Mouse (Mus musculus): ENCODE data around the gene Cep78.

Gene Cep78

DNA sequence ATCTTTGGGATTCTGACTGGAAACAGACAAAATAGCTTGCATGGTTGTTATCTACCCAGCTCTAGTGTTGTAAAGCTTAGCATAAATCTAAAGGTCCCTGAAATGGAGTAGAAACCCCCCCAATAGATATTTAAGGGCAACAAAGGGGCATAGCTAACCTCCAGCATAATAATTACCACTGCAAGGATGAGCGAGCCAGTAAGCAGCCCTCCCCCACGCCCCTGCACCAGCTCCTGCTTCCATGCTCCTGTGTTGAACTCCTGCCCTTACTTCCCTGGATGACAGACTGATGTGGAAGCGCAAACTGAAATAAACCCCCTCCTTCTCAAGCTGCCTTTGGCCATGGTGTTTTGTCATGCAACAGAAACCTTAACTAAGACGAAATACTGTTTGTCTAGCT lies 11.4 kb downstream of the Cep78 start:
- DNase-seq (ENCODE audit: low spot score in 2 of 2), result no peak

DNA sequence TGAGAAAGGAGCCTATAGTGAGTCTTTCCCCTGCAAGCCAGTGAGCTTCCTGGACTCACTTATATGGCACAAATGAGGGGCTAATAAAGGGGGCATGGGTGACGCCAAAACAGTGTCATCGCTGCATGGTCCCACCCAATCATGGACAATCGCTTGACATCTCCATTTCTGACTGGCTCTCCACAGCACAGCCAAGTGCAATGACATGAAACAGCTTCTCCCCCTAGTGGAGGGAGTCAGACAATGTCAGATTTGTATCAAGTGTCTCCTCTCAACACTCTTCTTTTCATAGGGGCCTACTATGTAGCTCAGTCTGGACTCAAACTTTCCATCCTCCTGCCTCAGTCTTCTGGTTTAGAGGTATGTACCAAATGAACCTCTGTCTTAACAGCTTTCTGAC lies 19.7 kb downstream of the Cep78 start:
- no peak for DNase-seq (ENCODE audit: low spot score in 2 of 2)

DNA sequence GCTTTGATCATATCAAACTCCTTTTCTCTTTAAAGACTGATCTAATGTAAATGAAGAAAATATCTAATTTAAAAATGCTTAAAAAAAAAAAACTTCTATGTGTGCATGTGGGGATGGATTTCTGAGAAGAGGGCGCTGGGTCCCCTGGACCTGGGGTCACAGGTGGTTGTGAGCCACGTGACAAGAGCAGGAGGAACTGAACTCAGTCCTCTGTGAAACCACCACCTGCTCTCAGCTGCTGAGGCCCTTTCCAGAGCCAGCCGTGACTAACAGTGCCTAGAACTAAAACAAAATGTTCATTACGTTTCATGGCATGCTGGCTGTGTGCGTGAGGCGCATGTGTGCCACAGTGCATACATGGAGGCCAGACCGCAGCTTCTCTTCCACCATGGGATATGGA lies 20.3 kb downstream of the Cep78 start:
- no peak for DNase-seq (ENCODE audit: low spot score in 2 of 2)

GRCm38 (mm10) chr19:15963011-15963695 lies 21.6 kb downstream of the Cep78 start:
- DNase-seq (ENCODE audit: low spot score in 2 of 2), result no peak

GRCm38 (mm10) chr19:15962313-15962712 lies 22.5 kb downstream of the Cep78 start:
- no peak for DNase-seq (ENCODE audit: low spot score in 2 of 2)

GRCm38 (mm10) chr19:15950225-15950624 lies 34.6 kb downstream of the Cep78 start:
- DNase-seq (ENCODE audit: low spot score in 2 of 2), result no peak

DNA sequence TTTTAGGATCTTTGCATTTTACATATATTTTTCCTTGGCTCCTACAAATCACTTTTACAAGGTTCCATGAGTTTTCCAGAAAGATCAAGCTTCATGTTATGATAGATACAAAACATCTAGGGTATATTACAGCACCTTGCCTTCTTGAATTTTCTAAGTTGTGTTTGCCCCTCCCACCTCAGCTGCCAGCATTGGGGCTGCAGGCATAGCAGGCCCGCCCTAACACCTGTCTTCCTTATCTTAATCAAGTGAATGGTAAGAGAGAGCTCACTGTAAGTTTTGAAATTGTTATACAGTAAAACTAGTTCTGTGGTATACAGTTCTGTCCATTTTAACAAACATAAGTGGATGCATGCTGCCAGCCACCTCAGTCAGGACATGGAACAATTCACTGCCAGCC lies 35.9 kb downstream of the Cep78 start:
- DNase-seq (ENCODE audit: low spot score in 2 of 2), result no peak

GRCm38 (mm10) chr19:15948426-15948825 lies 36.4 kb downstream of the Cep78 start:
- DNase-seq (ENCODE audit: low spot score in 2 of 2), result no peak

DNA sequence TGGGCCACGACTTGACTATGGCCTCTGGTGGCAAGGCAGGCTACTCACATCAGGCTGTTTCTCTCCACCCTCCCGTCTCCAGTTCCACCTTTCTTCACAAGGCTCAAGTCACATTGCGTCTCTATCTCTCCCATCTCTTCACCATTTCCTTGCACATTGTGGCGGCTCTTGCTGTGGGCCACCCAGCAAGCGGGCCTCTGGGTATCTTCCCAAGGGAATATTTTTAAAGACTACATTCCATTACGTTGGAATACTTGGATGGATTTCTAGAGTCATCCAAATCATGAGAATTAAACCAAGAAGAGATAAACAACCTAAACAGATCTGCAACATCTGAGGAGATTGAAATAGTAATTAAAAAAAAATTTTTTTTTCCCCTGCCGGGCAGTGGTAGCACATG lies 37.6 kb downstream of the Cep78 start, which contains the start of gene Psat1:
TSS of gene Psat1 (minus strand) at position 101 of the 400 bp plus-strand sequence.
- DNase-seq (ENCODE audit: low spot score in 2 of 2), result no peak

- no peak for DNase-seq (ENCODE audit: low spot score in 2 of 2)
Observed at GRCm38 (mm10) chr19:15946663-15947062, 38.1 kb downstream of the Cep78 start.

DNA sequence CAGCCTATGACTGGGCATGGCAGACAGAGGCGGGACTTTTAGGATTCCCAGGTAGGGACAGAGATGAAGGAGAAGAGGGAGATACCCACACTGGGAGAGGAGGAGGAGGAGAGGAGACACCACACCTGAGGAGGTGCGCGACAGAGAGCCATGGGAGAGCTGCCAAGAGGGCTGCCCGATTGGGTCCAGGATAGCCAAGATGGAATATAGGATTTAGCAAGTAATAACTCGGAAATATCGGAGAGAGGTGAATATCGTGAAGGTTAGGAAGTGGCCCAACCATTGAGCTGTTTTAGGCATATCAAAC lies 41.7 kb downstream of the Cep78 start:
- DNase-seq (ENCODE audit: low spot score in 2 of 2), result no peak

DNA sequence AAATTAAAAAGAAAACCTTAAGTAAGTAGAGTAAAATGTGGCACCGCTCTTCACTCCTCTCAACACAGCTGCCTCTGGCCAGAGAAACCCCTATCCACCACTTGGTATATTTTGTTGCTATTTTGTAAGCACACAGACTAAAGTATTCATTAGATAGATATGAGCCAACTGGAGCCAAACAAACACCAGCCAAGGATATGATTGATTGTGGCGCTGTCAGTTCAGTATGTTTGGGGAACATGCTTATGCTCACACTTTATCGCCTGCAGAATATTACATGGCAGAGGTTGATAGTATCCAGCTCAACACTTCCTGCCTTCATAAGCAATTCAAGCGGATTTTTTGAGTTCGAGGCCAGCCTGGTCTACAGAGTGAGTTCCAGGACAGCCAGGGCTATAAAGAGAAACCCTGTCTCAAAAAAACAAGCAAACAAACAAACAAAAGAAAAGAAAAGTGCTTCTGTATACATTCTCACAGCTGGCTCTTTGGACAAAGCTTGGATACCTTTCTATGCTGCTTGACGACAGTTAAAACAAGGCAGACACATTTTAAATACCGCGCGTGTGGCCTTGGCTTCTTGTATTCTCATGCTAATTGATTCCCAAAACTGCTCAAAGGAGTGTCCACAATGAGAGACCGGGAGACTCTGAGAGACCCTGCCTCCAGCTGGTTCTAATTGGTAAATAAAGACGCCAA lies 42.2 kb downstream of the Cep78 start:
- no peak for DNase-seq (ENCODE audit: low spot score in 2 of 2)

GRCm38 (mm10) chr19:15941399-15941798 lies 43.4 kb downstream of the Cep78 start:
- DNase-seq (ENCODE audit: low spot score in 2 of 2), result no peak

DNA sequence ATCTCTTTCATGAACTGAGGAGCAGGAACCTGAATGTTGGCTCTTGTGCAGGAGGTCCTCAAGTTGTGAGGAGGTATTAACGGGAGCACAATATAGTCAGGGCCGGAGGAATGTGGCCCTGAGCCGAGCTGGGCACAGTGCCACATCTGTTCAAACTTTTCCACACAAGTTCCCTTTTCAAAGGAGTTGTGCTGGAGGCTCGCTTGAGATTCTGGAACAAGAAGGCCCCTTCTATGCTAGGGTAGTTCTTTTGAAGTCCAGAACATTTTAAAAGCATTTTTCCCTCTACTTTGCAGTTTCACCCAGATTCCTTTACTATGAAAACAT lies 59.1 kb downstream of the Cep78 start:
- peak; percentile 61 to 65 for DNase-seq (ENCODE audit: low spot score in 2 of 2)

DNA sequence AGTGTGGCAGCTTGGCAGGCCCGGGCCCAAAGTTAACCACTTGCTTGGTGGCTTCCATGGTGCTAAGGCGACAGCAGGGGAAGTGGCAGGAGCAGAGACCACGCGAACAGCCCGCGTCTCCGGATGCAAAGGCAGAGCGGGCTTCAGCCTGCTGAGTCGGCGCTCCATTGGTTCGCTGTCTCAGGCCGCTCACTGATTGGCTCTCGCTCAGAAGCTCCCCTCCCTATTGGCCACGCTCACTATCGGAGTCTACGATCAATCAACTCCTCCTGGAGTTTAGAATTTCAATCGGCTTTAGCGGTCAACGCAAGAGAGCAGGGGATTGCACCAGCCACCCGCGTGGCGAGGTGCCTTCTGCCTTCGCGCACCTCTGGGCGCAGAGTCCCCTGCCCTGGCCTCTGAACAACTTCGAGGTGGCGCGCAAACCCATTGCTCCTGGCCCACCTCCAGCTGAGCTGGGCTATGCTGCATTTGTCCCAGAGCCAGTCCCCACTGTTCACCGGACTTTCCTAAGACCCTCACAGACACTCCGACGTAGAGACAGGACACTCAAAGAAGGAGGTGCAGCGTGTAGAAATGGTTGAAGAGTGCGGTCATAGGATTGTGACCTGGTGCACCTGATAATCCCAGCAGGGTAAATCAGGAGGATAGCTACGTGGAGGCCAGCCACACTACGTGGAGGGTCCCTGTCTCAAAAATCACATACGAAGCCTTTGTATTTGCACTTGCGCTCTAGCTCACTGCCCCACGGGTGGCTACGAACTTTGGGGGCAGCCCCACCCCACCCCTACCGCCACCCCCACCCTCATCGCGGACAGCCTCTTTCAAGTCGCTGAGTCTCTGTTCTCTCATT lies 59.7 kb downstream of the Cep78 start:
- peak; percentile 83 to 89 for DNase-seq (ENCODE audit: low spot score in 2 of 2)

DNA sequence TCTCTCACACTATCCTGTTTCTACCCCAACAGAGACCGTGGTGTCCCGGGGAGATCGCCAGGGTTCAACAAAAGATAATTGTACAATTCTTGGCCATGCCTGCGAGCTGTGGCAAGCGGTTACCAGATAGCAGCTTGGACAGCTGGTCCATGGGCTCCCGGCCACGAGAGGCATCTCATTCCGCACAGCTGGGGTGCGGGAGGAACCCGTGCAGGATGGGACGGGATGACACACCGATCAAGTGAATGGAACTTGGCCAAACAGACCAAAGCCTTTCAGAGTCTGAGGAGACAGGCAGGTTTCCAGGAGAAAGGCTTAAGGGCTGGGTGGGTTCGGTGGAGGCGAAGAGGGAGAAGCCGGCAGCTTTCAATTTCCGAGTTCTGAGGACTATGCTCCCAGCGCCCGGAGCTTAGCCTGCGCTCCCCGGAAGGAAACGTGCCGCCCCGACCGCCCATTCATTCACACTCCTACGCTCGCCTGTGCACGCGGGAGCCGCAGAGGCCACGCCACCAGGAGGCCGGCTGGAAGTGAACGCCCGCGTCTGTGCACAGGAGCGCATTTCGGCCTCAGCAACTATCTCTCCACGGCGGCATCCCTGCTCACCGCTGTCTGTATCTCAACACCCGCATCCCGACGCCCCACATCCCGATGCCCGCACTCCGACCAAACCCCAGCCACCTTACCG lies 60.5 kb downstream of the Cep78 start:
- DNase-seq (ENCODE audit: low spot score in 2 of 2), result peak; percentile 51 to 64

DNA sequence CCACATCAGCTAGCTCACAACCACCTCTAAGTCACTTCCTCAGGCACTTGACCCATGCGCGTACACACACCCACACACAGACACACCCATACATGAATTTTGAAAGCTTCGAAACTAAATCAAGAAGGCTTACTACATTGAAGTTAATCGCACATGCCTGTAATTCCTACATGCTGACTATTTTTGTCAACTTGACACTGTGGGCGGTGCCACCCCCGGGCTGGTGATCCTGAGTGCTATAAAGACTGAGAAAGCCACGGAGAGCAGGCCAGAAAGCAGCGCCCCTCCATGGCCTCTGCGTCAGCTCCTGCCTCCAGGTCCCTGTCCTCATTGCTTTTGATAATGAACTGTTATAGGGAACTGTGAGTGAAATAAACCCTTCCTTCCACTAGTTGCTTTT lies 61.4 kb downstream of the Cep78 start:
- DNase-seq (ENCODE audit: low spot score in 2 of 2), result peak in 1 of 2 experiments; percentile 10

DNA sequence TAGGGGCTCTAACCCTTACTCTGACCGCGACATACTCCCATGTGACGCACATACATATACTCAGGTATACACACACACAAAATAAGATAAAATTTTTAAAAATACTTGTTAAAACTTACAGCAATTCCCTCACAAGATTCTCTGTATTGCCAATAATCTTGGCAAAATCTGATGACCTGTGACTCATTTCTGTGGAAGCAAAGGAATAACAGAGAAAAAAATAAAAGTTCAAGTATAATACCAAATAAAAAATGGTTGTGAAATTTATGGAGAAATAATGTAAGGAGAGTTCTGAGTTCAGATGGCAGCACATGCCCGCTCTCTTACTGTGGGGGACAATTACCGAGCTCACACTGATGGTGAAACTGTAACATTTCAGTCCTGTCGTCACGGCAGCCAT lies 65.5 kb downstream of the Cep78 start:
- no peak for DNase-seq (ENCODE audit: low spot score in 2 of 2)

GRCm38 (mm10) chr19:15918111-15918510 lies 66.7 kb downstream of the Cep78 start:
- DNase-seq (ENCODE audit: low spot score in 2 of 2), result no peak

GRCm38 (mm10) chr19:15913249-15913997 lies 71.4 kb downstream of the Cep78 start:
- DNase-seq (ENCODE audit: low spot score in 2 of 2), result no peak

- no peak for DNase-seq (ENCODE audit: low spot score in 2 of 2)
Observed at GRCm38 (mm10) chr19:15911441-15911840, 73.3 kb downstream of the Cep78 start.

DNA sequence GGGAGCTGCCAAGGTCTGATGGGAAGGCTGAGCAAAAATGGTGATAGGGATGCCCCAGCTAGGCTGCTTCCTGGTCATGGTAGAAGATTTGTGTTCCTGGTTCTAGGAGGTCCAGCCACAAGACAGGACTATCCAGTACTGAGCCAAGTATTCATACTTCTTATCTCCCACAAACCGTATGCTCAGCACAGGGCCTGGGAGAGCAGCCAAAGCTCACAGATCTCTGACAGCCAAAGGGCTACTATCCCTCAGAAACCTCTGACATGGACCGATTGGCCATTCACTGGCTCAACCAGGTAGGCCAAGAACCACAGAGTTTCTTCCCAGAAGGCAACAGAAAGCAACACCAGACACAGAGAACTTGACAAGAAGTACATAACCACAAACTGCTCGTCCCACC lies 73.8 kb downstream of the Cep78 start:
- DNase-seq (ENCODE audit: low spot score in 2 of 2), result no peak
